Mouse (Mus musculus) cerebellum, adult 11 months (tissue): ENCODE data around the gene Gucy2g.

ENCODE experiments used
- DNase-seq: peaks from one replicate; pipeline ENCODE4 v3.0.0; 2022

The Gucy2g gene

DNA sequence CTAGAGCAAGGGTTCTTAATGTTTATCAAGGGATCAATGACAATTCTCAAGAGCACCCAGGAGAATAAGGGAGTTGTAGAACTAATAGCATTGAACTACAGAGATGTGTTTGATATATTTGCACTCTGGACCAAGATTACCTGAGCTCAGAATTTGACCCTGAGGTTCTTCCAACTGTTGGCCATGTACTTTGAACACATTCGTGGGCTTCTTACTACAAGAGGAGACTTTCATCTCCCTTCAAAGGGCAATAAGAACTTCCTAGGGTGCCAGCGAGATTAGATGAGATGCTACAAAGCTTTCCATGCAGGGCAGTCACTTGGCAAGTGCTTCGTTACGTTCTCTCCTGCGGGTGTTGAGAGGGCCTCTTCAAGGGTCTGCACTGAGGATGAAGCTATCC lies 6.5 kb upstream of the Gucy2g start:
- no peak for DNase-seq

DNA sequence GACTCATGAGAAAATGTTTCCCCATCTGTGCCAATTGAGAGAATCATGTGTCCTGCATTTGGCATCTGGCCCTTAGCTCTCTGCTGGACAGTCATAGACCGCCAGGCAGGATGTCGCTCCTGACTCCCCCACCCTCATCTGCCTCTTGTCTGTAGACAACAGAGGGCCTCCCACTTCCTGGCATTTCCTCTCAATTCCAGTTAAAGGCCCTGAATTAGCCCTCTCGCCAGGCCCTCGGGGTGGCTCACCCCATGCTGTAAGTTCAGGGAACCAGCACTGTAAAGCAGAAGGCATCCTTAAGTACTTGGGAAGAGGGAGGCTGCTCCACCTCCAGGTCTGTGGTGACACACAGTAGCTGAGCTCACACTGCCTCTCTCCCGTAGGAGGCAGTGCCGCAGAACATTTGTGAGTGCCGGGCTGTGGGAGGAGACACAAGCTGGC lies 3.8 kb upstream of the Gucy2g start:
- DNase-seq, result no peak

DNA sequence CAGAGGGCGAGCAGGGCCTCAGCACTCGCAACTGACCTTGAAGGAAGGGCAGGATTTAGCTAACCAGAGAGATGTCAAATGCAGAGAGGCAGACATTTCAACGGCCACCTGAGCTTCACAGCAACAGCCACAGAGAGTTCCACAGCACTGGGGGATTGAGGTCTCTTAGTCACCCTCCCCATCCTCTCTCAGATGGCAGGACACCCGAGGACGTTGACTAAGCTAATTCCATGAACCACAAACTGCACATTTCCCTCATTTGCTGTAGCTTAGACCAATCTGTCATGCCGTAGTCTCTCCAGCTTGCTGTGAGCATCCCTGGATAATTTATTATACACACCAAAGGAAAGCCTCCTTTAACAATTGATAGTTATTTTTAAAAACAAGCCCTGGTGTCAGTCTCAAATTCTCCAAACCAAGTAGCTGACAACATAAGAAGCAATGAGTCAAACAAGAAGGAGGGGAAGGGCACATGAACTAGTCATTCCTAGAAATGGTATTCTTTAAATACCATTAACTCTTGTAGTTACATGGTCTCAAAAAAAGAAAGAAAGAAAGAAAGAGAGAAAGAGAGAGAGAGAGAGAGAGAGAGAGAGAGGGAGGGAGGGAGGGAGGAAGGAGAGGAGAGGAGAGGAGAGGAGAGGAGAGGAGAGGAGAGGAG lies 1.1 kb downstream of the Gucy2g start:
- DNase-seq, result no peak

DNA sequence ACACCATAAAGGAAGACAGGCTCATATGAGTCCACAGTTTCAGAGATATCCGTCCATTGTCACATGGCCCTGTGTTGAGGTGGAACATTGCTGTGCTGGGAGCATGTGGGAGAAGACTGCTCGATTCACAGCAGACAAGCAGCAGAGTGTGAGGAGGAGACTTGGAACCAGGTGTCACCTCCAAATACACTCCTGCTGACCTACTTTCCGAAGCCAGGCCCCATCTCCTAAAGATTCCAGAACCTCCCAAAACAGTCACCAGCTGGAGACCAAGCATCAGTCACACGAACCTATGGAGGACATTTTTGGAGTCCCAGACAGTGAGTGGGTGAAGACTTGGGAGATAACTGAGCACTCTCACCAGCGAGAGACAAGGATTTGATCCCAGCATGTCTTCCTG lies 4.5 kb downstream of the Gucy2g start:
- no peak for DNase-seq

DNA sequence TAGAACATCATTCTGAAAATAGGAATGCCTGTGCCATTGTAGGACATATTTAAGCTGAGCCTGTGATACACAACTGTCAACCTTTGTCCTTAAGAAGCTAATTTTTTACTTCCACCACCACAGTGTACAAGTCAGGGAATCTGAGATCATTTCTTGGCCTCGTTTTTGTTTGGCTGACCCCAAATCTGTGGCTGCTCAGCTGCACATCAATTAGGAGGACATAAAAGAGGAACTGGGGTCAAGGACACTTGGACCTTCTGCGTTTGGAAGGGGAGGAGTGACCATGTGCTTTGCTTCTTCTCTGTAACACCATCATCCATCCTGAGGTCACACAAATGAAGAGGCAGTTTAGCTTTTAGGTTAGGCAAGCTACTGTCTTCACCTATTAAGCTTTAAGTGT lies 5.0 kb downstream of the Gucy2g start:
- DNase-seq, result no peak

DNA sequence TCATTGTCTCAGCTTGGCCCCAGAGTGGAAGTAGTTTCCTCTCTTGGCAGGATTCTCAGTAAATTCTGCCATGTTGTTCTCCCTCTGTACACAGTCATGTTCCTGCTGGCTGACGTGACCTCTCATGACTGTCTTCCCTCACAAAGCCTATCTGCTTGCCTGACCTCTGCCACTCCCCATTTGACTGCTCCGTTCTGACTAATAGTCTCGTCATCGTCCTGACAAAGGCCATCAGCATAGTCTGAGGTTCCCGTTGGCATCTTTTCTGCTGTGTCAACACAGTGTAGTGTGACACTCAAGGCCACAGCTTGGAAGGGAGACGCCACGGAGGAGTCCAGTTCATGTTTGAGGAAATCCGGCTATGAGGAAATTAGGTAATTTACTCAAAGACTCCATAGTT lies 8.9 kb downstream of the Gucy2g start:
- DNase-seq, result no peak

DNA sequence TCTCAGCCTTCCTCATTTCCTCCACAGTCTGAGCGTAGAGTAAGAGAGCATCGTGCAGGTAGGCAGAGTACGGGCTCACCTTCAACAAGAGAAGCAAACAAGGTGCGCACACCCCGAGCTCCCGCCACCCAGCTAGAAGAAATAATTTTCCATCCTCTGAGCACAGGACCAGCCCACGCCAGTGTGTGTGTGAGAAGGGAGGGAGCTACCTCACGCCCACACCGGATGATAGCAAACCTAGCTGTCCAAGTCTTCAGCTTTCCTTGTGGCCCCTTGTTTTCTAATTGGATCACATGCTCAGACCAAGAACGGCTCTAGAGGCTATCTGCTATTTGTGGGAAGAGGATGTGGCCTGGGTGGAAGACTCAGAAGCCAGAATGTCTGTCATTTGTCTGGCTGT lies 10.0 kb downstream of the Gucy2g start:
- no peak for DNase-seq

DNA sequence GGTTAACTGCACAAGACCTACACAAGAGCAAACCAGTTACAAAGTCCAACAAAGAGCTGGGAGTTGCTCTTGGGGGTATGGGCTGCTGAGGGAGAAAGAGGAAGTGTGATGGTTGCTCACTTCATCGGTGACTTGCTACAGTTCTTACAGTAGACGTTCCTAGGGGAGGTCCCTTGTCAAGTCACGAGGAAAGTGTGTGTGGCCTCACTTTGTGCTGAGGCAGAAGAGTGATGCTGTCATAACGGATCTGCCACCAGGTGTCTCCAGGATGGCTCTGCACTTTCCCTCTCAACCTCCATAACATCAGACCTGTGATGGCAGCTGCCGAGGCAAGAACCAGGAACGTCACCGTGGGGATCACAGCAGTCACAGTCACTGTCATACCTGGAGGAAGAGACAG lies 13.9 kb downstream of the Gucy2g start:
- DNase-seq, result no peak

DNA sequence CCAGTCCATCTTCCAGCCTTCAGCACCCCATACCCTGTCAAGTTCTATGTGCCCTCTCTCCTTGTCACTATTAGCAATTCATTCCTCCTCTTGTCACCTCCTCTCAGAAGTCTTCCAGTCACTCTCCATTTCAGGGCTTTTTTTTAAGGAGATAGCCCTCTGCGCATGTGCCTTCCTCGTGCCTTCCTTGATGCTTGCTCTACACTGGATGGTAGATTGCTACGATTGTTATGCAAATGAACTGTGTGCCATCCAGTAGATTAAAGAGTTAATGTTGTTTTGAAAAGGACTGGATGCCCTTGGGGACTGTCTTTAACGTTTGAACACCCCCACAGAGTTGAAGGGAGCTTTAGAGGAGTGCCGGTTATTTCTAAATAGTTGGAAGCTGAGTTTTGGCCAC lies 14.4 kb downstream of the Gucy2g start:
- no peak for DNase-seq

DNA sequence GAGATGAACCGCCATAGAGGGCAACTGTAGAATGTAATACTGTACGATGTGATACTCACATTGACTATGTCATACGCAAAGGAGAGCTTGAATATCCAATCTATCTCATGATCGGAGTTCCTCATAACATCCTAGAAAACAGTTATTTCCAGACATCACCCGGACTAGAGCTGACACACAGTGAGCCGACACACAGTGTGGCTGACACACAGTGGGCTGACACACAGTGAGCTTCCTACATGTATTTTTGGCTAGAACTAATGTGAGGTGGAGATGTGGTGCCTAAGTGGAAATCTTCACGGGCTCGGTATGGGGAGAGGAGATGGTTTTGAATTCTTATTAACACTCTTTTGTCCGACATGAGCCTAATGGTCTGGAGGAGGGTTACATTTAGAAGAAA lies 18.8 kb downstream of the Gucy2g start:
- DNase-seq, result no peak

DNA sequence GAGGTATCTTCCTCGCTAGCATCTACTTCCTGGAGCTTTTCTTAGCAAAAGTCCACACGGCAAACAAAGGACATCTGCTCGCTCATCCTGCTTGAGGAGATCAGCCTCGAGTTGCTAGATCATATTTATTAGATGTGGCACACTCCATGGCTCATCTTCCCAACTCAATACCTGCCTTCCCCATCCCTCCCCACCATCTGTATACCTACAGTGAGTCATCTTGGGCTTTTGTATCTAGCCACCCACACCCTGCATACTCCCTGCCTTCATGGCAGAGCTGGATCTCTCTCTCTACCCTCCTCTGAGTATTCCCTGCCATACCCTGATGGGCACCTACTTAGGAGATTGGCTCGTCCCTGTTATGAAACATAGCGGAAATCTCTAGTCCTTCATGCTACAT lies 19.8 kb downstream of the Gucy2g start:
- DNase-seq, result no peak

DNA sequence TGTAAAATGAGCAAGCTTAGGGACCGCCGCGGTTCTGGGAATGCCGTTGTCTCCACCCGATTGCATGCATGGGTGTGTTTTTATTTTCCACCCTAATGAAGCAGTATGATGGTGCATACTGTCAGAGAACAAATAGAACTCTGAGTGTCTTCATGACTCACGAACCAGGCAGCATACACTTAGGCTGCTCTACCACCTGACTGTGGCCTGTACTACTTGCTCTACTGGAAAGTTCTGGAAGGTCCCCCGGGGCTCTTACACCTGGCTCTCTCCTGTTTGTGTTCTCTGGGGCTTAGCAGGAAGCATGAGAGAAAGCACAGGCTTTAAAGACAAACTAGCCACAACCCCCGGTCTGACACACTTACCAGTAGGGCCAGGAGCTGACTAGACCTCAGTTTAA lies 21.7 kb downstream of the Gucy2g start:
- DNase-seq, result no peak

DNA sequence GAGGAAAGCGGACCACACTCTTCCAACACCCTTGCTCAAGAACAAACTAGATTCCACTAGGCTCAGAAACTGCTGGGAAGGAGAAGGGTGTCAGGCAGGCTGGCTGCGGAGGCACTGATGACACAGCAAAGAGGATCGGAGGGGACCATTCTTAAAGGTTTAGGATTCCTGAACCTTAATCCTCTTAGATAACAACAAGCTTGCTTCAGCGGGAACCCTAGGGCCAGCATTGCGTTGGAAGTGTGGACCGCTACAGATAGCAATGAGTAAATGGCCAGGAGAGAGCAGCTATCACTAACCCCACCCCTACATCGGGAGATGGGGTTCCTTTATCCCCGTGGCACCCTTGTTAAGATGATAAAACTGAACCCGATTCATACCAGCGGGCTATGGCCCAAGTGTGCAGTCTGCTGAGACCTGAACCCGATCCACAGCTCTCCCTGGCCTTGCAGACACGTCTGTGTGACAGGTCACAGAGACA lies 22.3 kb downstream of the Gucy2g start:
- no peak for DNase-seq

DNA sequence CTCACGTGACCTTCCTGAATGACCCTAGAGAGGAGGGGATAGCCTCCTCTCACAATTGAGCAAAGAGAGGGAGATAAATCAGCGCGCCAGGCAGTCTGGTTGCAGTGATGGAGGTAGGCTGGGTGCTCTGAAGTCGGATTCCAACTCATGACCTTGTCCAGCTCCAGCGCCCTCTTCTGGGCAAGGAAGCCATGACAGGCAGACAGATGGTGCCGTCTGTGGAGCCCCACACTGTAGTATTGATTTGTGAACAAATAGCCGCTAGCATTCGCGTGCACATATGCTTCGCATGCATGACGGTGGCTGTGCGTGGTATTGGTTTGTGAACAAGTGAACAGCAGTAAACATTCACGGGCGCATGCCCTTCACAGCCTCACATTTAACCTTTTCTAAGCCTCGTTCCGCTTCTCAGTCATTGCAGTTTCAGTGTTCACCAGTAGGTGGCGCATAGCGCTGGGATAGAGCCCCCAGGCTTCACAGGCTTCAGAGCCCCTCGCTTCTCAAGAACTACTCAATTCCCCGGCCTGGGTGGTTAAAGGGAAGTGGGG lies 22.8 kb downstream of the Gucy2g start:
- DNase-seq, result peak; percentile 63

DNA sequence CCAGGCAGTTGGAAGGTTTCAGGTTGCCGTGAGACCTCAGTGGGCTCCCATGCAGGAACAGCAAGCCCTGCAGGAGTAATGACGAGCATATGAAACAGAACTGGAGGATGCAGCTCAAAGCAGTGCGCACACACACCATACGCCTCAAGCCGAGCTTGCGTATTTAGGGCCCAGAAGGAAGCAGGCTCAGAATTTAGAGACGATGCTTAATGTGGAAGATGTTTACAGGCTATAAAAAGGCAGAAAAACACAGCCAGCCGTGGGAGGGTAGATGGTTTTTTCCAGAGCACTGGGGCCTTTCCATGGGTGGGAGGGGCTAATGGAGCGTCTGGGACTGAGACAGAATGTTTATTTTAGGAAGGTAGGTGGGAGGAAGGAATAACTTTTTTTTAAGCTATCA lies 23.7 kb downstream of the Gucy2g start:
- DNase-seq, result no peak

DNA sequence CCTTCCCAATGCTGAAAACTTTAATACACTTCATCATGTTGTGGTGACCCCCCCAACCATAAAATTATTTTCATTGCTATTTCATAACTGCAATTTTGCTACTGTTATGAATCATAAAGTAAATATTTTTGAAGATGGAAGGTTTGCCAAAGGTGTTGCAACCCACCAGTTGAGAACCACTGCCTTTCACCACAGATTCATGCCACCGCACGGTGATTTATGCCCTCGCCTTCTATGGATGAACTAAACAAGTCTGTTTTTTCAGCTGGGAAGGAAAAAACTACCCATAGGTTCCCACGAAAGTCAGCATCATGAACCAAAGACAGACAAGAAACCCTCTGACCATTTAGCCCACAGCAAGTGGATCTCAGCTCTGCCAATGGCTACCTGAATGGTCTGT lies 24.2 kb downstream of the Gucy2g start:
- DNase-seq, result no peak

DNA sequence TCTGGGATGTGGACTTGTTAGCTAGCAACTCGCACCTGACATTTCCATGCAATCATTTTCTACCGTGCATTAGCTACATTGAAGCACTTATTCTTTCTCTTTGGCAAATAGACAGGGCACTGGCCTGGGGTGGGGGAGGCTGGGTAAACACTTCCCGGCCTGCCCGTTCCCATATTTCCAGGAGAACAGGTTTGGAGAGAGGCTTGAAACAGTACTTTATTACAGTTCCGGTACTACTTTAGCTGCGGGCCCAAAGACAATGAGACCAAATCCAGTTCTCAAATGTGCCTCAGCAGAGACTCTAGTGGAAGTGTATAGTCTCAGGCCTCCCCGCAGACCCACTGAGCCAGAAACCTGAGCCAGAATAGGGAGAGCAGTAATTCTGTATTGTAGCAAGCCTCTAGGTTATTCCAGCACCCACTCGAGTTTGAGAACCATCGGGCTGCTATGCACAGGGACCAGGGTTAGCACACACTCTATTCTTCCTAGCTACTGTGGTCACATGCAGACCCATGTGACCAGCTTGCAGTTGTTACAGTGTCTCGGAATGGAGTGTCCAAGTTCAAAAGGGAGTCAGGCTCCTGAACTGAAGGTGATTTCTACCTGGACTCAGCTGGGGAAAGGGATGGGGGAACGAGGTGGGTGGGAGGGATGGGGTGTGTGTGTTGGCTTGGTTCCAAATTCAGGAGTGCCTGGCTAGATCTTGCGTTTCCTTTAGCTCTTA lies 27.3 kb downstream of the Gucy2g start:
- no peak for DNase-seq

DNA sequence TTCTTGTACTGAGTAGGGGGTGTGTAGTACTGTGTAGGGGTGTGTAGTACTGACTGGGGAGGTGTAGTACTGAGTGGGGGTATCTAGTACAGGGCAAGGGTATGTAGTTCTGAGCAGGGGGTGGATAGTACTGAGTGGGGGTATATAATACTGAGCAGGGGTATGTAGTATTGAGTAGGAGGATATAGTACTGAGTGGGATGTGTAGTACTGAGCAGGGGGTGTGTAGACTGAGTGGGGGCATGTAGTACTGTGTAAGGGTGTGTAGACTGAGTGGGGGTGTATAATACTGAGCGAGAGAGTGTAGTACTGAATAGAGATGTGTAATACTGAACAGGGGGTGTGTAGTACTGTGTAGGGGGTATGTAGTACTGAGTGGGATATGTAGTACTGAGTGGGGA lies 29.3 kb downstream of the Gucy2g start:
- no peak for DNase-seq

DNA sequence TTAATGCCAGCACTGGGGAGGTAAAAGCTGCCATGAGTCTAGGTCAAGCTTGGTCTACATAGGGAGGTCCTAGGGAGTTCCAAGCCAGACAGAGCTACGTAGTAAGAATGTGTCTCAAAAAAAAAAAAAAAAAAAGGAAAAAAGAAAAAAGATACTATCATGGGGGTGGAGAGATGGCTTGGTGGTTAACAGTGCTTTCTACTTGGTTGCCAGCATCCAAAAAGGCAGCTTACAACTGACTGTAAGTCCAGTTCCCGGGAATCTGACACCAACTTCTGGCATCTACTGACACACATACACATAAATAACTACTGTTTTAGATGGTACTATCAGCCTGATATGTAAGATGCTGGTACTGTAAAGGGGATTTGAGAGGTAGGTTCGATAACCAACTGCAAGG lies 32.0 kb downstream of the Gucy2g start:
- no peak for DNase-seq

DNA sequence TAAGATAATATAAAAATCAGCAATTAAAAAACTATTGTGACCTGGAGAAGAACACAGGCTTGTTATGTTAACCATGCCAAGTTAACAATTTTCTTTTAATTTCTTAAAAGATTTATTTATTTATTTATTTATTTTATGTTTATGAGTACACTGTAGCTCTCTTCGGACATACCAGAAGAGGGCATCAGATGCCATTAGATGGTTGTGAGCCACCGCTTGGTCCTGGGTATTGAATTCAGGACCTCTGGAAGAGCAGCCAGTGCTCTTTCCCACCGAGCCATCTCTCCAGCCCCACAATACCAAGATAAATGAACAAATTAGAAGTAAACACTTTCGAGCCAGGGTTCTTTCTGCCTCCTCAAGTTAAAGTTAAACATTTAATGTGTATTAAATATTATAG lies 32.4 kb downstream of the Gucy2g start:
- no peak for DNase-seq

DNA sequence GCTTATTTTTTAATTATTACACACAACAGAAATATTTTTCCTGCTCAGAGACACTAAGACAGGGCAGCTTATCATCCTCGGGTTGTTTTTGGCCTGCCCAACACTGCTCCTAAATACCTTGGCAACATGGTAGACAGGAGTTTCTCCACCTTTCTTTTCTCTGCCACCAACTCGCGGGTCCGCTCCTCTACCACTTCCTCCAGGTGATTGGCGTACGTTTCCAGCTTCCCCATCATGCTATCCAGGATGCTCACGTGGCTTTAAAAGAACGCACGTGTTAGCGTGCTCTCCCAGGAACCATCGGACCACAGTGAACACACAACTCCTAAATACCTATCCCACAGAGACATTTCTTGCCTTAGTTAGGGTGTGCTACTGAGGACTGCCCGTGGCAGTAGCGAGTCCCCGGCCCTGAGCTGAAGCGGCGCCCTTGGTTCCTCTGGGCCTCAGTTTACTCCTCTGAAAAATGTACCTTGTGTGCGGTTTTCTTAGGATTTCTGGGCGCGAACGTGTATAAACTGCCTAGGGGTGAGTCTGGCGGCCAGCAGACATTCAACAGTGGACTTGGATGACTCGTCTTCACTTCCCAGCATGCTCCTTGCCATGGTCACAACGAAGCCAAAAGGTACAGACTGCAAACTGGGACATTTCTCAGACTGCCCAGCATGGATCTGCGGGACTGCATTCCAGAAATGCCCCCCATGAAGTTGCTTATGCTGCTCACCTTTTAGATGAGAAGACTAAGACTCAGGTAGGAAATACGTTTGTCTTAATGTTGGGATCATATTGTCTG lies 33.1 kb downstream of the Gucy2g start:
- DNase-seq, result no peak

DNA sequence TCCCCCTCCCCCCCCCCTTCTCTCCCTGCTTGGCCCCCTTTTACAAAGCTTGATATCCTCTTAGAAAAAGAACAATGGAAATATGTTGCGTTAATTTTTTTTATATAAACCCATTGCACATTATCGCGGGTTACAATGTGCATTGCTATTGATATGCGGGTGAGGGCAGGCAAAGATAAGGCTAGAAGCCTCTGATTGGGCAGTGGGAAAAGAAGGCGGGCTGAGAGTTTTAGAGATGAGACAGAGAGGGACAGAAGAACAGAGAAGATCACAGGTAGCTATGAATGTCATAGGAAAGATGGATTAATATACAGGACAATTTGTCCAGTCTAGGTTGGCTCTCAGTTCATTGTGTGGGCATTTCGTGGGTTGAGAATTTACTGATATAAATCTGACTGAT lies 33.8 kb downstream of the Gucy2g start:
- DNase-seq, result no peak

DNA sequence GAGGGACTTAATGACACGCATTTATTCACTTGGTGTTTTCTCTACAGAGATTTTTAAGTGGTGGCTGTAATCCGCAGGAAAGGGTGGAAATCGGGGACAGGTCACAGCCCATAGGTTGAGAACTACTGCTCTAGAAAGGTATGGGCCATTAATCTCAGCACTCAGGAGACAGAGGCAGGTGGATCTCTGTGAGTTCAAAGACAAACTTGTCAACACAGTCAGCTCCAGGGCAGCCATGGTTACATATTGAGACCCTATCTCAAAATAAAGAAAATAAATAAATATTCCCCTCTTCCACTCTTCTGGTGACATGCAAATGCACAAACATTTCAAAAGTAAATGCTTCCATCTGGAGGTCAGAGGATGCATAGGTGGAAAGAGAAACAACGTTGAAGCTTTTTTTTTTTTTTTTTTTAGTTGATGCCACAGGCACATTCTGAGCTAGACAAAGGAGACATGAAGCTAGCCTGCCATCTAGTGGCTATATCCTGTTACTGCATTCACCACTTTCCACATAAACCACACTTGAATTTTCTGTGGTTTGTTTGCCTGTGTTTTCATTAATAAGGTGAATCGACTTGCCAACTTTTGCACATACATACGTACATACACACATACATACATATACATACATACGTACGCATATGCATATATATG lies 34.4 kb downstream of the Gucy2g start:
- DNase-seq, result no peak
